Mouse (Mus musculus) lung, postnatal 10 days (tissue): ENCODE measurements at regions not wholly inside any gene's neighbourhood (a gene's known extent, or its start where the extent isn't known, plus 50 kb on each side); places are given as distances from the start of the nearest gene placed in this dataset.

Experiments
- DNase-seq: peaks from one replicate; pipeline ENCODE4 v3.0.0; 2021

- peak; percentile 9 for DNase-seq
These were observed 171.4 kb upstream of the Tenm3 start for GRCm38 (mm10) chr8:49015200-49015599.

GRCm38 (mm10) chr8:49006236-49006965 lies 162.7 kb upstream of the Tenm3 start:
- DNase-seq = no peak

- DNase-seq = no peak
These were observed 137.9 kb upstream of the Tenm3 start for GRCm38 (mm10) chr8:48981667-48982066.

GRCm38 (mm10) chr8:48980755-48981154 lies 137.0 kb upstream of the Tenm3 start:
- DNase-seq = no peak

- no peak for DNase-seq
These were observed 126.9 kb upstream of the Tenm3 start for GRCm38 (mm10) chr8:48970655-48971054.

GRCm38 (mm10) chr8:48964929-48965328 lies 121.2 kb upstream of the Tenm3 start:
- DNase-seq = no peak

- DNase-seq = no peak
These were observed 113.9 kb upstream of the Tenm3 start for GRCm38 (mm10) chr8:48957614-48958013.

- DNase-seq = no peak
These were observed 107.7 kb upstream of the Tenm3 start for GRCm38 (mm10) chr8:48951412-48951811.

- DNase-seq = no peak
These were observed 100.4 kb upstream of the Tenm3 start for GRCm38 (mm10) chr8:48944177-48944576.

- no peak for DNase-seq
These were observed 93.4 kb upstream of the Tenm3 start for GRCm38 (mm10) chr8:48937144-48937543.

GRCm38 (mm10) chr8:48927135-48927534 lies 83.4 kb upstream of the Tenm3 start:
- no peak for DNase-seq

- no peak for DNase-seq
These were observed 71.5 kb upstream of the Tenm3 start for GRCm38 (mm10) chr8:48915275-48915674.

GRCm38 (mm10) chr8:48912842-48913241 lies 69.1 kb upstream of the Tenm3 start:
- DNase-seq = no peak

GRCm38 (mm10) chr8:48901668-48902406 lies 58.1 kb upstream of the Tenm3 start:
- no peak for DNase-seq

- no peak for DNase-seq
These were observed 52.9 kb upstream of the Tenm3 start for GRCm38 (mm10) chr8:48896687-48897086.

GRCm38 (mm10) chr8:48896251-48896650 lies 52.5 kb upstream of the Tenm3 start:
- DNase-seq = no peak

- DNase-seq = no peak
These were observed 51.8 kb upstream of the Tenm3 start for GRCm38 (mm10) chr8:48895586-48895985.
